Mouse (Mus musculus) neural tube, embryonic 14.5 days (tissue): ENCODE measurements around the gene Oard1. TPM values are rescaled to one million over a fixed set of nuclear protein-coding genes. Genes with fewer than 3 reads are reported as not detected.

Experiments
- ATAC-seq: fragments of 200-750 bp; cut with Nextera tagmentation; 2 replicates; pipeline ENCODE4 v1.8.0; 2017; ENCODE audit warnings: low read depth, mild to moderate bottlenecking, moderate TSS enrichment, moderate library complexity
- H3K27ac ChIP-seq: fragments of 300-500 bp; sonication (generic); 2 replicates; pipeline ENCODE4 v1.5.1; 2014; ENCODE audit warnings: low read depth, mild to moderate bottlenecking, control low read depth, low read length, moderate library complexity, mixed read lengths
- H3K27me3 ChIP-seq: fragments of 300-500 bp; sonication (generic); 2 replicates; pipeline ENCODE4 v1.6.1; 2014; ENCODE audit warnings: low read length; ENCODE audit not compliant: control insufficient read depth, insufficient read depth
- H3K36me3 ChIP-seq: fragments of 300-500 bp; sonication (generic); 2 replicates; pipeline ENCODE4 v1.6.1; 2014; ENCODE audit warnings: low read length, mixed read lengths; ENCODE audit not compliant: control insufficient read depth, insufficient read depth
- H3K4me1 ChIP-seq: fragments of 300-500 bp; sonication (generic); 2 replicates; pipeline ENCODE4 v1.6.1; 2014; ENCODE audit warnings: low read length; ENCODE audit not compliant: control insufficient read depth, insufficient read depth
- H3K4me2 ChIP-seq: fragments of 300-500 bp; sonication (generic); 2 replicates; pipeline ENCODE4 v1.6.1; 2014; ENCODE audit warnings: mild to moderate bottlenecking, low read depth, low read length, control low read depth
- H3K4me3 ChIP-seq: fragments of 300-500 bp; sonication (generic); 2 replicates; pipeline ENCODE4 v1.5.1; 2014; ENCODE audit warnings: low read depth, low read length, control low read depth, mixed read lengths
- H3K9ac ChIP-seq: fragments of 300-500 bp; sonication (generic); replicated peaks from 2 replicates; pipeline ENCODE4 v1.6.1; 2014; ENCODE audit warnings: low read depth, mild to moderate bottlenecking, control low read depth, low read length, mixed read lengths
- H3K9me3 ChIP-seq: fragments of 300-500 bp; sonication (generic); 2 replicates; pipeline ENCODE4 v1.6.1; 2016; ENCODE audit warnings: low read length; ENCODE audit not compliant: control insufficient read depth
- WGBS: fragments of 180-500 bp; shearing (Covaris S2); extraction: QIAGEN DNeasy Blood & Tissue Kit; methylation state at CpG from one replicate; pipeline ENCODE4 v1.1.7; 2014; 5-methylcytosine and 5-hydroxymethylcytosine counted together
- polyA plus RNA-seq: library from polyadenylated mRNA; unstranded; fragments of >200 nt; fragmentation: Nextera tagmentation; extraction: Ambion mirVana; gene quantifications from 2 replicates; pipeline ENCODE4 v1.2.1, GENCODE M21; 2014

The Oard1 gene
- polyA plus RNA-seq, 1 experiment from 2014 or later: 35.7 TPM

DNA sequence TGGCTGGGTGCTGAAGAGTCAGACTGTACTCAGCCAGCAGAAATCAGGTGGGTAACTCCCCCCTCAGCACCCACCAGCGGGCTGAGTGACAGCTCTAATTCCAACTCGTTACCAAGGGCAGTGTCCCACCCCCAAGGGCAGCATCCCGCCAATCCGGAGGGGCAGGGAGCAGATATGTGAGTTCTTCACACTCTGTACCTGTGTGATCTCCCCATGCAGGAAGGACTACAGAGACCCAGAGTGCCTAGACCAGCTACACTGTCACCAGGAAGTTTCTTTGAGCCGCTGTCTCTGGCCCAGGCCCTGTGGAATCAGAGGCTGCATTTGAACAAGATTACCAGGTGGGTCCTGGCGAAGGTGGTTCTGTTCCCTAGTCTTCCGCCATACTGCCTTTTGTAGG lies 44.4 kb downstream of the Oard1 start:
- Histone ChIP-seq H3K27me3 (no peaks in the 10 kb centered on the region), H3K36me3 (no peaks in the 10 kb centered on the region), H3K4me2 (no peak overlapping the region), H3K4me1 (no peaks in the 10 kb centered on the region), H3K4me3 (no peak overlapping the region), H3K27ac (no peak overlapping the region), H3K9me3 (no peaks in the 10 kb centered on the region), H3K9ac (no peak overlapping the region)
- no peak for ATAC-seq
- 68% methylated on average over 7 of the region's 7 CpGs for WGBS

DNA sequence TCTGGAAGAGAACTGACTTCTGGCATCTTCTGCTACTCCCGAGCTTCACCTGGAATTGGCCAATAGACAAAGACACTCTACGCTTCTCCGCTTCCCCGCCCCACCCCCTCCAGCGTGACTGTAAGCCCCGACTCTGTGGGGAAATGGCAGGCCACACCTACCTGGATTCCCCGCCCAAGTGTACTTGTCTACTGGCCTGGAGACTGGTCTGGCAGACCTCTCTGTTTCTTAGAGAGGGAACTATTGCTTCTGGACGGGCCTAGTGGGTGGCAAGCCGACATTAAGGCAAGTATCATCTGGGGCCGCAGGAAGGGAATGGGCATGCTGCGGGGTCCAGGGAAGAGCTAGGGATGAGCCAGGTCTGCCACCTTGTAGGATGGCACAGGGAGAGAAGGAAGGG lies 44.9 kb downstream of the Oard1 start, which contains the start of gene Unc5cl:
Gene Unc5cl (plus strand): TSS at position 214 of the 400 bp plus-strand sequence.
- Histone ChIP-seq H3K36me3 (no peaks in the 10 kb centered on the region), H3K4me2 (no peak within 1 kb of the TSS), H3K4me1 (no peaks in the 10 kb centered on the region), H3K9ac (no peak within 1 kb of the TSS), H3K27me3 (no peaks in the 10 kb centered on the region), H3K9me3 (no peaks in the 10 kb centered on the region), H3K4me3 (no peak within 1 kb of the TSS), H3K27ac (no peak within 1 kb of the TSS)
- WGBS: 64% methylated on average over 11 of the region's 11 CpGs
- ATAC-seq: no peak

DNA sequence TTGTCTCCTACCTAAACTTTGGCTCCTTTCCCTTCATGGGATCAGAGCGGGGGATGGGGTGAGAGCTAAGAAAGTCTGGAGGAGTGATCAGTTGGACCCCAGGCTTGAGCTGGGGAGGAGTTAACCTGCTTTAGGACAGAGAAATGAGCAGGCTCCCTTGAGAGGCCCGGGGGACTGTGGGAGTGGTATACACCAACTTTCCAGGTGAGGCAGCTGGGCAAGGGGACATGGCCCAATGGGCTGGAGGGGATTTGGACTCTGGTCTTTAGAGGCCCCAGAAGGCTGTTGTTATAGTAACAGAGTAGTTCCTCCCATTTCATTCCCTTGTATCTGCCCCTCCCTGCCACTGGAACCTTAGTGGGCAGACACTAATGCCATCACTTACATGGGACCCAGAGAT lies 46.1 kb downstream of the Oard1 start:
- no peak overlapping the region for H3K4me3 ChIP-seq
- no peaks in the 10 kb centered on the region for H3K27me3 ChIP-seq
- H3K36me3 ChIP-seq: no peaks in the 10 kb centered on the region
- no peaks in the 10 kb centered on the region for H3K4me1 ChIP-seq
- 90% methylated on average over 2 of the region's 2 CpGs for WGBS
- no peak overlapping the region for H3K27ac ChIP-seq
- no peak for ATAC-seq
- H3K9ac ChIP-seq: no peak overlapping the region
- H3K9me3 ChIP-seq: no peaks in the 10 kb centered on the region
- H3K4me2 ChIP-seq: no peak overlapping the region

DNA sequence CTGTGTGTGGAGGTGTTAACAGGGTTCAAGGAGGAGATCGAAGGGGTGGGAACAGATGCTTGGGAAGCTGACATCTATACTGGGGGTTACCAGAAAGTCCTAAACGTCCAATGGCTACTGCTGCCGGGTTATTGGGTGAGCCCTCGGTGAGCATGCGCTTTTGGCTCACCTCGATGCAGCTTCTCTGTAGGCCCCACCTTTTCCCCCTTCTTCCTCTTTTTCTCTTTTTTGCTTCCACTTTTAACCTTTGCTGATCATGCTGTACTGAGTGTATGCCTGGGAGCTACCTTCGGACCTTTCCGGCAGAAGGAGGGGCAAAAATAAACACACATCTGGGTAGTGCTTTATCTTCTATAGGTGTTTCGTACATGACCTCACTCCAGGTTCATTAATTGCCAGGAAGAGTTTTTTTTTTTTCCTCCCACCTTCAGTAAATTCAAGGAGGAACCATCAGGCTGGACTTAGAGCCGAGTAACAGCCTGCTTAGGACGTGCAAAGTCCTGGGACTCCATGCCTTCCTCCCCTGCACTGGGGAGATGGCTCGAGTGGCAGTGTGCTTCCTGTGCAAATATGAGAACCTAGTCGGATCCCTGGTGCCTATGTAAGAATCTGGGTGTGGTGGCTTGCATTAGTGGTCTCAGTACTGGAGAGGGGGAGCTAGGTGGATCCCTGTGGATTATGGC lies 48.3 kb downstream of the Oard1 start:
- Histone ChIP-seq H3K4me1 (no peaks in the 10 kb centered on the region), H3K36me3 (no peaks in the 10 kb centered on the region), H3K4me3 (no peak overlapping the region), H3K9ac (no peak overlapping the region), H3K9me3 (no peaks in the 10 kb centered on the region), H3K27me3 (no peaks in the 10 kb centered on the region), H3K27ac (no peak overlapping the region), H3K4me2 (no peak overlapping the region)
- WGBS: 94% methylated on average over 13 of the region's 13 CpGs
- ATAC-seq: no peak

DNA sequence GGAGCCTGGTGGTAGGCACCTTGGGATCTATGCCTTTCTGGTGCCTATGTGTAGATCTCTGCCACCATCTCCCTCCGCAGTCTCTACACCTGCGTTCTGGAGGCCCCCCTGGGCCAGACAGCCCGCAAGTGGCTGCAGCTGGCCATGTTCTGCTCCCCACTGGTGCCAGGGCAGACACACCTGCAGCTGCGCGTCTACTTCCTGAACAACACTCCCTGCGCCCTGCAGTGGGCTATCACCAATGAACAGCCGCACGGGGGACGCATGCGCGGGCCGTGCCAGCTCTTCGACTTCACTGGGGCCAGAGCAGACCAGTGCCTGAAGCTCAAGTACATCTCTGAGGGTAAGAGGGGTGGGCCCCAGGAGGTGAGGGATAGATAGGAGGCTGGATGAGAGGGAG lies 52.3 kb downstream of the Oard1 start:
- Histone ChIP-seq H3K9me3 (no peaks in the 10 kb centered on the region), H3K27ac (no peak overlapping the region), H3K4me3 (no peak overlapping the region), H3K9ac (no peak overlapping the region), H3K4me2 (no peak overlapping the region), H3K27me3 (no peaks in the 10 kb centered on the region), H3K4me1 (no peaks in the 10 kb centered on the region), H3K36me3 (no peaks in the 10 kb centered on the region)
- 98% methylated on average over 13 of the region's 13 CpGs for WGBS
- no peak for ATAC-seq

DNA sequence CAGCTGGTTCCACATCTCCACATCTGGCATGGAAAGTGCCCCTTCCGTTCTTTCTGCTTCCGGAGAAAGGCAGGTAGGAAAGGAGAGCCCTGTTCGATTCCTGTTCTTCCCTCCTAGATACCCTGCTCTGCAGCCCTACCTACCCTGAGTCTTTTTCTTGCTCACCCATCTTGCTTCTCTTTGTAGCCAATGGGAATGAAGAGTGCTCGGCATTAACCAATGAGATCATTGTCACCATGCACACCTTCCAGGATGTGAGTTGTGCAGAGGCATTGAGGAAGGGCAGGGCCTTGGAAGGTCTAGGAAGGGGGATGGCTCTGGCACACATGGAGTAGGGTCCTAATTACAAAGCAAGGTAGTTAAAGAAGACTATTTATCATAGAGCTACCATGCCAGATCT lies 53.6 kb downstream of the Oard1 start:
- H3K27ac ChIP-seq: no peak overlapping the region
- H3K4me3 ChIP-seq: no peak overlapping the region
- H3K36me3 ChIP-seq: no peaks in the 10 kb centered on the region
- 0 out of 2 replicates have a peak, but pooled peaks cover 3% of the 10 kb centered on the region for H3K4me1 ChIP-seq
- 95% methylated on average over 4 of the region's 4 CpGs for whole genome bisulfite sequencing
- H3K4me2 ChIP-seq: no peak overlapping the region
- no peaks in the 10 kb centered on the region for H3K9me3 ChIP-seq
- no peaks in the 10 kb centered on the region for H3K27me3 ChIP-seq
- ATAC-seq: no peak
- no peak overlapping the region for H3K9ac ChIP-seq

Other genes starting within 250 kb of the Oard1 start
- gene A530064D06Rik, start 242.7 kb upstream of the Oard1 start, polyA plus RNA-seq: not detected in 2 replicates
- not detected in 2 replicates for gene Trem1, start 177.2 kb upstream of the Oard1 start, polyA plus RNA-seq
- not detected in 2 replicates for gene Trem3, start 162.2 kb upstream of the Oard1 start, polyA plus RNA-seq
- gene Treml4, start 145.7 kb upstream of the Oard1 start, polyA plus RNA-seq: 0.13 TPM in 1 of 2 replicates, not detected in the other
- 0.05 TPM in 1 of 2 replicates, not detected in the other for gene Treml2, start 110.5 kb upstream of the Oard1 start, polyA plus RNA-seq
- 0.27 TPM in 1 of 2 replicates, not detected in the other for gene B430306N03Rik, start 93.9 kb upstream of the Oard1 start, polyA plus RNA-seq
- 5.2 and 5.4 TPM in 2 replicates for gene Trem2, start 63.6 kb upstream of the Oard1 start, polyA plus RNA-seq
- gene Treml1, start 50.1 kb upstream of the Oard1 start, polyA plus RNA-seq: 0.44 TPM in 1 of 2 replicates, not detected in the other
- gene Nfya, start 108 bp upstream of the Oard1 start, polyA plus RNA-seq: 16.2 and 16.3 TPM in 2 replicates
- 0.75 and 0.99 TPM in 2 replicates for gene Apobec2, start 22.9 kb downstream of the Oard1 start, polyA plus RNA-seq
- 1.6 and 1.8 TPM in 2 replicates for gene Tspo2, start 41.5 kb downstream of the Oard1 start, polyA plus RNA-seq
- gene Unc5cl, start 44.9 kb downstream of the Oard1 start, polyA plus RNA-seq: 0.31 TPM in 1 of 2 replicates, not detected in the other